Comparison of ENCODE assay signal across 16 mouse cellular contexts in genomic region chr15:95921072-95921471, GRCm38 (mm10).
"Had no signal": no experiment of that assay in that cellular context is flagged by ENCODE, and none has a peak within 500 bp of the region (broad histone marks: within the 10 kb centered on the region; RNA-seq: fewer than 3 reads in every experiment).

No protein-coding gene starts in this region.

- DNase-seq: gastrocnemius, adult 2 months; gastrocnemius, postnatal 10 days; gastrocnemius, postnatal 25 days; heart, adult 2 months; heart, postnatal 14 days; heart, postnatal 36 days; kidney, adult 11 months; kidney, adult 2 months; kidney, adult 9 months; kidney, postnatal 14 days; kidney, postnatal 36 days; layer of hippocampus, adult 9-11 months; layer of hippocampus, postnatal 36 days; left cerebral cortex, postnatal 4 days had no signal

- ATAC-seq: intestine, embryonic 16.5 days; liver, embryonic 12.5 days had no signal
